Mouse (Mus musculus): ENCODE results near the gene Aqp11. TPM values are rescaled to one million over a fixed set of nuclear protein-coding genes. Genes with fewer than 3 reads are reported as not detected.

Aqp11 gene
- polyA plus RNA-seq, 1 experiment from 2014 or later = 4.8 TPM

DNA sequence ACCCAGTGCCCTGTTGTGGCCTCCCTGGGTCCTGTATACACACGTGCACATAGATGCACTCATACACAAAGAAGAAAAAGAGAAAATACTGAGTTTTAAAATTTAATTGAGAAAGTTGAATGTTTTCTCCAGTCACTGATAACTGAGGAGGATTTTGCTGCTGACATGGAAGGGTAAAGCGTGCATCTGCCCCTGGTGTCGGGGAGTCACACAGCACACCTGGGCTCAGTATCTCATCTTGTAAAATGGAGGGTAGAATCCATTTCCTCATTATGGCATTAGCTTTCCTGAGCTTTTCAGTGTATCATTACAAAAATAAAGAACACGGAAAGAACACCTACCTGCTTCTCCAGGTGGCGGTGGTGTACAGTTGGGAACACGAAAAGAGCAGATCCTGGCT lies 12.7 kb downstream of the Aqp11 start:
- WGBS = 94% methylated on average over 6 of the region's 6 CpGs
- no peak overlapping the region for H3K4me3 ChIP-seq (ENCODE audit: low read depth, low read length)
- H3K36me3 ChIP-seq (ENCODE audit: control insufficient read depth, insufficient read depth, low read length) = no peaks in the 10 kb centered on the region
- H3K4me2 ChIP-seq (ENCODE audit: low read depth, low read length, severe bottlenecking) = no peak overlapping the region
- no peaks in the 10 kb centered on the region for H3K9me3 ChIP-seq (ENCODE audit: control insufficient read depth, low read length)
- no peak overlapping the region for H3K27ac ChIP-seq (ENCODE audit: low read depth, low read length)
- H3K4me1 ChIP-seq (replicated peaks; ENCODE audit: control insufficient read depth, insufficient read depth, low read length) = peaks cover 8% of the 10 kb centered on the region; the same call in 1 of the 2 replicates
- DNase-seq (ENCODE audit: low spot score) (no peak), ATAC-seq (replicated peaks; ENCODE audit: low FRiP score) (no peak)
- no peak overlapping the region for H3K9ac ChIP-seq (ENCODE audit: low read length)
- no peaks in the 10 kb centered on the region for H3K27me3 ChIP-seq (ENCODE audit: control insufficient read depth, insufficient read depth, low read length)

GRCm38 (mm10) chr7:97723646-97724538 lies 14.2 kb downstream of the Aqp11 start:
- ATAC-seq (replicated peaks; ENCODE audit: low FRiP score) (no peak), DNase-seq (ENCODE audit: low spot score) (no peak)
- Histone ChIP-seq H3K27ac (ENCODE audit: low read depth, low read length) (no peak overlapping the region), H3K27me3 (ENCODE audit: control insufficient read depth, insufficient read depth, low read length) (no peaks in the 10 kb centered on the region), H3K9me3 (ENCODE audit: control insufficient read depth, low read length) (no peaks in the 10 kb centered on the region), H3K9ac (ENCODE audit: low read length) (no peak overlapping the region), H3K4me3 (ENCODE audit: low read depth, low read length) (no peak overlapping the region), H3K4me2 (ENCODE audit: low read depth, low read length, severe bottlenecking) (no peak overlapping the region), H3K36me3 (ENCODE audit: control insufficient read depth, insufficient read depth, low read length) (no peaks in the 10 kb centered on the region), H3K4me1 (replicated peaks; ENCODE audit: control insufficient read depth, insufficient read depth, low read length) (no peaks in the 10 kb centered on the region; the same call in 1 of the 2 replicates)
- WGBS = 93% methylated on average over 11 of the region's 11 CpGs

DNA sequence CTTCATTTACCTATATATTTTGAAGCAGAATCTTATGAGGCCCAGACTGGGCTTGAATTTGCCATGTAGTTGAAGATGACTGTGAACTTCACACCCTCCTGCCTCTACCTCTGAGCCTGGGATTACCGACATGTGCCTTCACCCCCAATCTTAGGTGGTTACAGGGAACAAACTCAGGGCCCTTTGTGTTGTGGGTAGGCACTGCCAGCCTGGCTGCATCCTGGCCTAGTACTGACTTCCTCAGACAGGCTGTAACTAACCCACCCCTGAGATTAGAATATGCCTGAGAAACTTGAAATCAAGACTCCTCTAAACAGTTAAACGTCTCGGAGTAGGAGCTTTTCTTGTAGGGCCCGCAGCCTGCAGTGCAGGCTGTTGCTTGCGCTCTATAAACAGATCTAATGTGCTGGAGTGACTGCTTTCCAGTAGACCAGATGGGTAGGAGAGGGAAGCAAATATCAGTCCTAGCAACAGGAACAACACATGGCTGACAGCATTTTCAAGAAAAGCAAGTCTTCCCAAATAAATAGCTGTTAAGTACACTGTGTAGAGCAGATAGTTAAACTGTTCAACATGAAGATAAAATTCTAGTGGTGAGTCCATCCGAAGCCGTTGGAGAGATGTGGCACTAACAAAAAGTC lies 15.7 kb downstream of the Aqp11 start:
- Histone ChIP-seq H3K4me3 (ENCODE audit: low read depth, low read length) (no peak overlapping the region), H3K4me2 (ENCODE audit: low read depth, low read length, severe bottlenecking) (no peak overlapping the region), H3K9me3 (ENCODE audit: control insufficient read depth, low read length) (no peaks in the 10 kb centered on the region), H3K9ac (ENCODE audit: low read length) (no peak overlapping the region), H3K27ac (ENCODE audit: low read depth, low read length) (no peak overlapping the region), H3K27me3 (ENCODE audit: control insufficient read depth, insufficient read depth, low read length) (no peaks in the 10 kb centered on the region), H3K4me1 (replicated peaks; ENCODE audit: control insufficient read depth, insufficient read depth, low read length) (no peaks in the 10 kb centered on the region), H3K36me3 (ENCODE audit: control insufficient read depth, insufficient read depth, low read length) (no peaks in the 10 kb centered on the region; the same call in 1 of the 2 replicates)
- 93% methylated on average over 7 of the region's 7 CpGs for WGBS
- DNase-seq (ENCODE audit: low spot score) (no peak), ATAC-seq (replicated peaks; ENCODE audit: low FRiP score) (no peak)

DNA sequence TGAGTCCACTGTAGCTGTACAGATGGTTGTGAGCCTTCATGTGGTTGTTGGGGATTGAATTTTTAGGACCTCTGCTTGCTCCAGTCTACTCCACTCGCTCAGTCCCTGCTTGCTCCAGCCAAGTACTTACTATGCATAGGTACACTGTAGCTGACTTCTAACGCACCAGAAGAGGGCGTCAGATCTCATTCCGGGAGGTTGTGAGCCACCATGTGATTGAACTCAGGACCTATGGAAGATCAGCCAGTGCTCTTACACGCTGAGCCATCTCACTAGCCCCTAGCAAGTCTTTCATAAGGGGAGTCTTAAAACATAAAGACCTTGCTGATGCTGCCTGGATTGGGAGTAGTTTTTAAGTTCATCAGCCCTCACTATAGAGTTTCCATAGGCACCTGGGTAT lies 18.0 kb downstream of the Aqp11 start:
- ATAC-seq (replicated peaks; ENCODE audit: low FRiP score) (no peak), DNase-seq (ENCODE audit: low spot score) (no peak)
- no peak overlapping the region for H3K4me3 ChIP-seq (ENCODE audit: low read depth, low read length)
- no peaks in the 10 kb centered on the region for H3K4me1 ChIP-seq (replicated peaks; ENCODE audit: control insufficient read depth, insufficient read depth, low read length)
- H3K9me3 ChIP-seq (ENCODE audit: control insufficient read depth, low read length) = no peaks in the 10 kb centered on the region
- no peaks in the 10 kb centered on the region for H3K27me3 ChIP-seq (ENCODE audit: control insufficient read depth, insufficient read depth, low read length)
- H3K27ac ChIP-seq (ENCODE audit: low read depth, low read length) = no peak overlapping the region
- peaks cover under 1% of the 10 kb centered on the region for H3K36me3 ChIP-seq (ENCODE audit: control insufficient read depth, insufficient read depth, low read length)
- H3K4me2 ChIP-seq (ENCODE audit: low read depth, low read length, severe bottlenecking) = no peak overlapping the region
- 82% methylated on average over 5 of the region's 5 CpGs for WGBS
- no peak overlapping the region for H3K9ac ChIP-seq (ENCODE audit: low read length)

GRCm38 (mm10) chr7:97719078-97719477 lies 19.0 kb downstream of the Aqp11 start:
- Histone ChIP-seq H3K4me2 (ENCODE audit: low read depth, low read length, severe bottlenecking) (no peak overlapping the region), H3K4me3 (ENCODE audit: low read depth, low read length) (no peak overlapping the region), H3K36me3 (ENCODE audit: control insufficient read depth, insufficient read depth, low read length) (peaks cover 6% of the 10 kb centered on the region), H3K4me1 (replicated peaks; ENCODE audit: control insufficient read depth, insufficient read depth, low read length) (no peaks in the 10 kb centered on the region), H3K27me3 (ENCODE audit: control insufficient read depth, insufficient read depth, low read length) (no peaks in the 10 kb centered on the region), H3K9me3 (ENCODE audit: control insufficient read depth, low read length) (no peaks in the 10 kb centered on the region), H3K9ac (ENCODE audit: low read length) (no peak overlapping the region), H3K27ac (ENCODE audit: low read depth, low read length) (no peak overlapping the region)
- ATAC-seq (replicated peaks; ENCODE audit: low FRiP score) (no peak), DNase-seq (ENCODE audit: low spot score) (no peak)
- WGBS = 85% methylated on average over 5 of the region's 5 CpGs

DNA sequence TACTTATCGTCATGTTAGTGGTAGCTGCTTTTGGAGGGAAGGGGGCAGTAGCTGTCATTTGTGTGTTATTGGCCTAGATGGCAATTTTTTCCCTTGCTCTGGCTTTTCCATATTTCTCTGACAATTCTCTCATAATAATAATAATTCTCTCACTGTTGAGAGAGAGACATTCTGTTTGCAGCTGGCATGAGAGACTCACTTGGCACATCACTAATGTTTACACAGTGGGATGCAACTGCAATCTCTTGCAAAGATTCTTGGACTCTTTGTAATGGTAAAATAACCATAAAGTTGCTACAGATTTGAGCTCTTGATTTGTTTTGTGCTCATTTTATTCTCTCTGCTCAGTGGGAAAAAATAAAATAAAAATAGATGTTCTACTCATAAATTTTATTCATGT lies 20.8 kb downstream of the Aqp11 start:
- Histone ChIP-seq H3K27ac (ENCODE audit: low read depth, low read length) (no peak overlapping the region), H3K9me3 (ENCODE audit: control insufficient read depth, low read length) (no peaks in the 10 kb centered on the region), H3K4me2 (ENCODE audit: low read depth, low read length, severe bottlenecking) (no peak overlapping the region), H3K27me3 (ENCODE audit: control insufficient read depth, insufficient read depth, low read length) (no peaks in the 10 kb centered on the region), H3K4me1 (replicated peaks; ENCODE audit: control insufficient read depth, insufficient read depth, low read length) (no peaks in the 10 kb centered on the region), H3K9ac (ENCODE audit: low read length) (no peak overlapping the region), H3K4me3 (ENCODE audit: low read depth, low read length) (no peak overlapping the region), H3K36me3 (ENCODE audit: control insufficient read depth, insufficient read depth, low read length) (peaks cover 9% of the 10 kb centered on the region)
- 97% methylated on average over 1 of the region's 1 CpGs for WGBS
- DNase-seq (ENCODE audit: low spot score) = no peak
- no peak for ATAC-seq (replicated peaks; ENCODE audit: low FRiP score)

DNA sequence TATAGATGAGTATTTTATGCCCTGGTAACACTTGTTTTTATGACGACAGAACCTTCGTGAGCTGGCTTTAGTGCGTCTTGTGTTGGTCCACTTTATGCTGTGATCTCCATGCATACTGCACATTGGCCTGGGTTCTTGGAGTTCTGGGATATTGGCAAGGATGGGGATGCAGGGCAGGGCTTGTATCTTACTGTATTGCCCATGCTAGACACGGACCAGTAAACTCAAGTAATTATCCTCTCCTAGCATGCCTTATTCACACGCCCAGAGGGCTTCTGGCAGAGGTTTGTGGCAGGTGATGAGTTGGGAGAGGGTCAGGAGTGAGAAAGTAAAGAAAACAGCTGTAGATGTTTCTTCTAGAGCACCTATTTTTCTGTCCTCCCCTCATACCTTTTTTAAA lies 23.4 kb downstream of the Aqp11 start:
- Histone ChIP-seq H3K4me1 (replicated peaks; ENCODE audit: control insufficient read depth, insufficient read depth, low read length) (no peaks in the 10 kb centered on the region), H3K27ac (ENCODE audit: low read depth, low read length) (no peak overlapping the region), H3K4me3 (ENCODE audit: low read depth, low read length) (no peak overlapping the region), H3K9ac (ENCODE audit: low read length) (no peak overlapping the region), H3K4me2 (ENCODE audit: low read depth, low read length, severe bottlenecking) (no peak overlapping the region), H3K27me3 (ENCODE audit: control insufficient read depth, insufficient read depth, low read length) (no peaks in the 10 kb centered on the region), H3K9me3 (ENCODE audit: control insufficient read depth, low read length) (no peaks in the 10 kb centered on the region), H3K36me3 (ENCODE audit: control insufficient read depth, insufficient read depth, low read length) (peaks cover 9% of the 10 kb centered on the region)
- DNase-seq (ENCODE audit: low spot score) (no peak), ATAC-seq (replicated peaks; ENCODE audit: low FRiP score) (no peak)
- 96% methylated on average over 5 of the region's 5 CpGs for WGBS

DNA sequence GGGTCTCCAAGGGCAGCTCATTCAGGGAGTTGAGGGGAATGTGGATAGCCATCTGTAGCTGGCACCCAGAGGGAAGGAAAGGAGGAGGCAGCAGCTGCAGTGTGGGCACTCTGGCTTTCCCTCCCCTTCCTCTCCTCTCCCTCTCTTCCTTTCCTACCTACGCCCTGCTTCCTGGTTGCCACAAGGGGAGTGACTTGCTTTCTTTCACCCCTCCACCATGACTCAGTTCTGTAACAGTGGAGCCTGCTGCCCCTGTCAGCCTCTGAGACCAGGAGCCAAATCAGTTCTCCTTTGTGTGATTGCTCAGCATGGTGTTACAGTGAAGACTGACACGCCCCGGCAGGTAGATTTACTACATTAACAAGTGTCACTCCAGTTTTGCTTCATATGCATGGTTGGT lies 28.9 kb downstream of the Aqp11 start:
- Histone ChIP-seq H3K4me1 (replicated peaks; ENCODE audit: control insufficient read depth, insufficient read depth, low read length) (no peaks in the 10 kb centered on the region), H3K27me3 (ENCODE audit: control insufficient read depth, insufficient read depth, low read length) (no peaks in the 10 kb centered on the region), H3K9me3 (ENCODE audit: control insufficient read depth, low read length) (no peaks in the 10 kb centered on the region), H3K9ac (ENCODE audit: low read length) (no peak overlapping the region), H3K4me3 (ENCODE audit: low read depth, low read length) (no peak overlapping the region), H3K4me2 (ENCODE audit: low read depth, low read length, severe bottlenecking) (no peak overlapping the region), H3K27ac (ENCODE audit: low read depth, low read length) (no peak overlapping the region), H3K36me3 (ENCODE audit: control insufficient read depth, insufficient read depth, low read length) (peaks cover 3% of the 10 kb centered on the region; the same call in 1 of the 2 replicates)
- ATAC-seq (replicated peaks; ENCODE audit: low FRiP score) = no peak
- DNase-seq (ENCODE audit: low spot score) = no peak
- WGBS = 92% methylated on average over 3 of the region's 3 CpGs

Data from forebrain, embryonic 11.5 days (tissue).